Mouse (Mus musculus) heart, embryonic 11.5 days (tissue): Measurements from ENCODE around the gene Apol8. TPM values are rescaled to one million over a fixed set of nuclear protein-coding genes. Genes with fewer than 3 reads are reported as not detected.
"Not testable (repeated sequence)": the region's sequence is repeated elsewhere in the genome, so short reads cannot be mapped to it uniquely, and the experiment has no call there.

Experiments
- ATAC-seq: fragments of 200-750 bp; cut with Nextera tagmentation; replicated peaks from 2 replicates; pipeline ENCODE4 v1.8.0; 2017; ENCODE audit warnings: moderate library complexity; ENCODE audit not compliant: insufficient number of reproducible peaks, low FRiP score, low TSS enrichment
- H3K27ac ChIP-seq: fragments of 300-500 bp; sonication (generic); 2 replicates; pipeline ENCODE4 v1.5.1; 2014; ENCODE audit warnings: mild to moderate bottlenecking, low read depth, low read length
- H3K27me3 ChIP-seq: fragments of 300-500 bp; sonication (generic); 2 replicates; pipeline ENCODE4 v1.6.1; 2014; ENCODE audit warnings: mild to moderate bottlenecking, low read length, mixed read lengths; ENCODE audit not compliant: control insufficient read depth, insufficient read depth
- H3K36me3 ChIP-seq: fragments of 300-500 bp; sonication (generic); 2 replicates; pipeline ENCODE4 v1.6.1; 2014; ENCODE audit warnings: mild to moderate bottlenecking, low read length, moderate library complexity, mixed read lengths; ENCODE audit not compliant: control insufficient read depth, insufficient read depth
- H3K4me1 ChIP-seq: fragments of 300-500 bp; sonication (generic); 2 replicates; pipeline ENCODE4 v1.6.1; 2014; ENCODE audit warnings: low read length; ENCODE audit not compliant: control insufficient read depth, insufficient read depth
- H3K4me2 ChIP-seq: fragments of 300-500 bp; sonication (generic); 2 replicates; pipeline ENCODE4 v1.6.1; 2014; ENCODE audit warnings: mild to moderate bottlenecking, moderate library complexity
- H3K4me3 ChIP-seq: fragments of 300-500 bp; sonication (generic); 2 replicates; pipeline ENCODE4 v1.5.1; 2014; ENCODE audit warnings: low read depth, low read length
- H3K9ac ChIP-seq: fragments of 300-500 bp; sonication (generic); 2 replicates; pipeline ENCODE4 v1.6.1; 2014; ENCODE audit warnings: mild to moderate bottlenecking, low read depth, low read length, moderate library complexity
- H3K9me3 ChIP-seq: fragments of 300-500 bp; sonication (generic); replicated peaks from 2 replicates; pipeline ENCODE4 v1.6.1; 2016; ENCODE audit warnings: low read length; ENCODE audit not compliant: control insufficient read depth
- WGBS: fragments of 180-500 bp; shearing (Covaris S2); extraction: QIAGEN DNeasy Blood & Tissue Kit; methylation state at CpG from one replicate; pipeline ENCODE4 v1.1.7; 2014; ENCODE audit not compliant: insufficient replicate concordance; 5-methylcytosine and 5-hydroxymethylcytosine counted together
- polyA plus RNA-seq: library from polyadenylated mRNA; unstranded; fragments of >200 nt; fragmentation: Nextera tagmentation; extraction: Ambion mirVana; gene quantifications from 2 replicates; pipeline ENCODE4 v1.2.1, GENCODE M21; 2014

The Apol8 gene
- polyA plus RNA-seq, 1 experiment from 2014 or later: 0.67 TPM

GRCm38 (mm10) chr15:77752443-77752842 is 4.4 kb downstream of the Apol8 start:
- H3K4me2 ChIP-seq: no peak overlapping the region
- 59% methylated on average over 11 of the region's 11 CpGs for WGBS

DNA sequence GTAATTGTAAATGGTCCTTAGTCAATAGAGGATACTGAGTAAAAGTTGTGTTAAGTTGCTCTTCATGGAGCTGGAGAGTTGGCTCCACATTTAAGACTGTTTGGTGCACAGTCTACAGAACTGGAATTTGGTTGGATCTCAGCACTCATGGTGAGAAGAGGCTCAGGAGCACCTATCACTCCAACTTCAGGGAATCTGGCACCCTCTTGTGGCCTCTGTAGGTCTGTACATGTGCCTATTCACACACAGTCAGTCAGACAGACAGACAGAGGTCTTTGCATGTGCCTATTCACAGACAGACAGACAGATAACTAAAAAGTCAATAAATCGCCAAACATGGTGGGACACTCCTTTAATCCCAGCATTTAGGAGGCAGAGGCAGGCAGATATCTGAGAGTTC is 6.3 kb downstream of the Apol8 start:
- H3K4me1 ChIP-seq: no peaks in the 10 kb centered on the region
- no peaks in the 10 kb centered on the region for H3K9me3 ChIP-seq
- no peaks in the 10 kb centered on the region; the same call in 1 of the 2 replicates for H3K27me3 ChIP-seq
- H3K36me3 ChIP-seq: no peaks in the 10 kb centered on the region
- H3K4me2 ChIP-seq: no peak overlapping the region
- no peak overlapping the region for H3K27ac ChIP-seq
- WGBS: 22% methylated on average over 1 of the region's 1 CpGs
- no peak overlapping the region for H3K9ac ChIP-seq
- ATAC-seq: no peak
- H3K4me3 ChIP-seq: no peak overlapping the region

More at GRCm38 (mm10) chr15:77752443-77752842, 4.4 kb downstream of the Apol8 start:
- H3K9ac ChIP-seq: no peak overlapping the region
- no peaks in the 10 kb centered on the region for H3K27me3 ChIP-seq
- H3K27ac ChIP-seq: no peak overlapping the region
- H3K4me3 ChIP-seq: no peak overlapping the region
- no peaks in the 10 kb centered on the region for H3K36me3 ChIP-seq
- no peak for ATAC-seq
- H3K4me1 ChIP-seq: no peaks in the 10 kb centered on the region
- H3K9me3 ChIP-seq: no peaks in the 10 kb centered on the region

GRCm38 (mm10) chr15:77749717-77750116 is 7.1 kb downstream of the Apol8 start:
- no peaks in the 10 kb centered on the region for H3K36me3 ChIP-seq
- H3K4me1 ChIP-seq: no peaks in the 10 kb centered on the region
- WGBS: 87% methylated on average over 10 of the region's 10 CpGs
- H3K4me3 ChIP-seq: no peak overlapping the region
- H3K9me3 ChIP-seq: no peaks in the 10 kb centered on the region
- H3K9ac ChIP-seq: no peak overlapping the region
- H3K4me2 ChIP-seq: no peak overlapping the region
- no peak for ATAC-seq
- H3K27me3 ChIP-seq: no peaks in the 10 kb centered on the region; the same call in 1 of the 2 replicates
- no peak overlapping the region for H3K27ac ChIP-seq

DNA sequence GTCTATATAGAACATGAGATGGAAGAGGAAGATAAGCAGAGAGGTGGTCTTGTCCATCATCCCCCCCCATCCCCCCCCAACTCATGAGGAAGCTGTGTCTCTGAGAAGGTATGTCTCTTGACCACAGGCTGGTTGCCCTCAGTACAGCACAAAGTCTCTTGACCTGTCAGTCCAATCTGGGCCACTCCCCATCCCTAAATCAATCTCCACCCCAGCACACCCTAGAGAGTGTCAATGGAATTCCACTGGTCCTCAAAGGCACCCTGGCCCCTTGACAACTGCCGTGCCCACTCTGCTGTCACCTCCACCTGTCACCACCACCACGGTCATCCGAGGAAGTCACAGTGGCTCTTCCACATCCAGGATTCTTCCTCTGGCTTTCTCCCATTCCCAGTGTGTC is 8.4 kb downstream of the Apol8 start:
- 49% methylated on average over 3 of the region's 3 CpGs for WGBS
- no peaks in the 10 kb centered on the region for H3K36me3 ChIP-seq
- H3K27me3 ChIP-seq: no peaks in the 10 kb centered on the region; the same call in 1 of the 2 replicates
- H3K27ac ChIP-seq: no peak overlapping the region
- H3K4me1 ChIP-seq: no peaks in the 10 kb centered on the region
- H3K9ac ChIP-seq: no peak overlapping the region
- no peak overlapping the region for H3K4me3 ChIP-seq
- H3K9me3 ChIP-seq: no peaks in the 10 kb centered on the region
- no peak for ATAC-seq
- H3K4me2 ChIP-seq: no peak overlapping the region

- WGBS: 90% methylated on average over 1 of the region's 1 CpGs
- Histone ChIP-seq H3K27me3 (no peaks in the 10 kb centered on the region; the same call in 1 of the 2 replicates), H3K4me3 (no peak overlapping the region), H3K27ac (no peak overlapping the region), H3K4me1 (no peaks in the 10 kb centered on the region), H3K9me3 (no peaks in the 10 kb centered on the region), H3K36me3 (no peaks in the 10 kb centered on the region), H3K4me2 (no peak overlapping the region), H3K9ac (no peak overlapping the region)
- no peak for ATAC-seq
Observed at GRCm38 (mm10) chr15:77746326-77746725, 10.5 kb downstream of the Apol8 start.

GRCm38 (mm10) chr15:77745081-77745480 is 11.7 kb downstream of the Apol8 start:
- H3K4me3 ChIP-seq: no peak overlapping the region
- H3K4me2 ChIP-seq: no peak overlapping the region
- no peak overlapping the region for H3K9ac ChIP-seq
- no peak for ATAC-seq
- no peak overlapping the region for H3K27ac ChIP-seq
- H3K27me3 ChIP-seq: no peaks in the 10 kb centered on the region; the same call in 1 of the 2 replicates
- no peaks in the 10 kb centered on the region for H3K4me1 ChIP-seq
- H3K36me3 ChIP-seq: no peaks in the 10 kb centered on the region
- no peaks in the 10 kb centered on the region for H3K9me3 ChIP-seq

GRCm38 (mm10) chr15:77744632-77745031 is 12.2 kb downstream of the Apol8 start:
- Histone ChIP-seq H3K36me3 (no peaks in the 10 kb centered on the region), H3K4me3 (no peak overlapping the region), H3K27ac (no peak overlapping the region), H3K4me2 (no peak overlapping the region), H3K9ac (no peak overlapping the region), H3K27me3 (no peaks in the 10 kb centered on the region; the same call in 1 of the 2 replicates), H3K9me3 (no peaks in the 10 kb centered on the region), H3K4me1 (no peaks in the 10 kb centered on the region)
- 31% methylated on average over 5 of the region's 5 CpGs for WGBS
- no peak for ATAC-seq

DNA sequence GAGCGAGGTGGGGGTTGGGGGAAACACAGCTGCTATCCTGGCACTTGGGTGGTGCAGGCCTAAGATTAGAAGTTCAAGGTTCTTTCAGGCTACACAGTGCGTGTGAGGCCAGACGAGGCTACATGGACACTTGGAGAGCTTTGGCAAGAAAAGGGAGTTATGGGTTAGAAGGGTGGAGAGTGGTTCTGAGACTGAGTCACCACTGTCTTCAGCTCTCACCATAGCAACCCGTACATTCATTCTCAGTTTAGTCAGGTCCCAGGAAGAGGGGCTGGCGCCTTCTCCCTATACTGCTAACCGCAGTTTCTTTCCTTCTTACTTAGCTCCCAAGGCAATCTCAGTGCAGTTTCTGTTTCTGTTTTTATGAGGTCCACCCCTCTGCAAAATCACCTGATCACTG is 15.2 kb downstream of the Apol8 start:
- not testable (repeated sequence) for H3K36me3 ChIP-seq, H3K27ac ChIP-seq, H3K4me1 ChIP-seq, H3K4me3 ChIP-seq, H3K9me3 ChIP-seq, H3K4me2 ChIP-seq, ATAC-seq, H3K9ac ChIP-seq, H3K27me3 ChIP-seq
- WGBS: 77% methylated on average over 6 of the region's 6 CpGs

DNA sequence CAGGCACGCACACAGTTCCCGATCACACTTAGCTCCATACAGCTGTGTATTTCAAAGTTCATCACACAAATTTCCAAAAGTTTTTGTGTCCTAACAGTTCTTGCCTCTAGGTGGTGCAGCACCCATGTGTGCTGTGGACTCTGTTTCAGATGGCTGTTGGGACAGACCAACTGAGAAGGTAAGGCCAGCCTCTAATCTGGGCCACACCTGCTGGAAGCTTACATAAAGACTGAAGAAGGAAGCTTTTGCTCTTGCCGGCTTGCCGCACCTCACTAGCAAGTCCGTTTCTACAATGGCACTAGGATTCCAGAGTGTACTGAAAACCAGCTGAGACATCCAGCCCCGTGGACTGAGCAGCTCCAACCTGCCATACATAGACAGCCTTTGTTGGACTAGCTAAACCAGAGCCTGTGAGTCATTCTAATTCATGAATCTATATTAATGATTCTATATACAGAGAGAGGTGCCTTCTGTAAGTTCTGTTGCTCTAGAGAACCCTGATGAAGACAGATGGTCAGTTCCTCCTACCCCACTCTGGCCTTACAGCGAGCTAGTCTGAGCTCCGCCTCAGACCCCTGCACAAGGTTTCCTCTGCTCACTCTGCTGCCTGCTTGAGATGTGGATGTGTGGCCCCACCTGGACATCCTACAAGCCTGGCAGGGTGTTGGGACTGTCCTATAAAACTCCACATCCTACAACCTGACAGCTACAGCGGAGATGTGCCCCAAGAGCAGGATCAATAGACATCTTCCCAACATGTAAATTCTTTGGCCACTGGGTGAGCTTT is 16.1 kb downstream of the Apol8 start:
- no peaks in the 10 kb centered on the region; the same call in 1 of the 2 replicates for H3K27me3 ChIP-seq
- no peak for ATAC-seq
- no peak overlapping the region for H3K9ac ChIP-seq
- no peaks in the 10 kb centered on the region for H3K9me3 ChIP-seq
- H3K4me2 ChIP-seq: no peak overlapping the region
- H3K27ac ChIP-seq: no peak overlapping the region
- 73% methylated on average over 9 of the region's 9 CpGs for WGBS
- H3K4me1 ChIP-seq: no peaks in the 10 kb centered on the region
- no peaks in the 10 kb centered on the region for H3K36me3 ChIP-seq
- H3K4me3 ChIP-seq: no peak overlapping the region
